Mouse (Mus musculus) MEL (cell line): ENCODE results near the gene Ate1.

Experiments
- CTCF ChIP-seq, 3 experiments: IDR thresholded peaks in 2 of 3; conservative IDR thresholded peaks in 1 of 3; 2 replicates each; pipeline ENCODE4 v1.5.1; 2011 to 2012; ENCODE audit warnings: low read length in 3 of 3, low read depth in 2 of 3, mild to moderate bottlenecking in 2 of 3, improper control_type of control experiment in 1 of 3, inconsistent platforms in 1 of 3, mixed read lengths in 1 of 3, moderate library complexity in 1 of 3; ENCODE audit not compliant: control insufficient read depth in 1 of 3, insufficient read depth in 1 of 3, poor library complexity in 1 of 3, severe bottlenecking in 1 of 3
- E2F4 ChIP-seq: IDR thresholded peaks from 2 replicates; pipeline ENCODE4 v1.6.1; 2011; ENCODE audit warnings: low read depth, low read length, improper control_type of control experiment, borderline replicate concordance
- EP300 ChIP-seq, 2 experiments: IDR thresholded peaks; 2 replicates each; pipeline ENCODE4 v1.6.1; 2011; ENCODE audit warnings: improper control_type of control experiment in 2 of 2, low read length in 2 of 2, low read depth in 1 of 2, mild to moderate bottlenecking in 1 of 2
- GABPA ChIP-seq: IDR thresholded peaks from 2 replicates; pipeline ENCODE4 v1.6.1; 2012; ENCODE audit warnings: low read depth, mild to moderate bottlenecking, inconsistent platforms, low read length, improper control_type of control experiment, moderate library complexity
- HCFC1 ChIP-seq: IDR thresholded peaks from 2 replicates; pipeline ENCODE4 v1.6.1; 2012; ENCODE audit warnings: low read depth, mild to moderate bottlenecking, inconsistent platforms, low read length, improper control_type of control experiment, moderate library complexity
- JUND ChIP-seq: IDR thresholded peaks from 2 replicates; pipeline ENCODE4 v1.6.1; 2011; ENCODE audit warnings: low read depth, mild to moderate bottlenecking, improper control_type of control experiment, low read length
- NELFE ChIP-seq: IDR thresholded peaks from 2 replicates; pipeline ENCODE4 v1.6.1; 2011; ENCODE audit warnings: low read depth, low read length, improper control_type of control experiment
- POLR2A ChIP-seq, 2 experiments: IDR thresholded peaks; 2 replicates each; pipeline ENCODE4 v1.6.1; 2011 to 2012; ENCODE audit warnings: low read length in 2 of 2, mild to moderate bottlenecking in 2 of 2, control low read depth in 1 of 2, improper control_type of control experiment in 1 of 2, low read depth in 1 of 2, moderate library complexity in 1 of 2; ENCODE audit not compliant: control insufficient read depth in 1 of 2, insufficient read depth in 1 of 2, poor library complexity in 1 of 2
- POLR2AphosphoS2 ChIP-seq: IDR thresholded peaks from 2 replicates; pipeline ENCODE4 v1.6.1; 2011; ENCODE audit warnings: low read length, improper control_type of control experiment
- RAD21 ChIP-seq: IDR thresholded peaks from 2 replicates; pipeline ENCODE4 v1.6.1; 2011; ENCODE audit warnings: mild to moderate bottlenecking, low read depth, low read length, improper control_type of control experiment
- TAL1 ChIP-seq: IDR thresholded peaks from 2 replicates; pipeline ENCODE4 v1.6.1; 2012; ENCODE audit warnings: mild to moderate bottlenecking, inconsistent platforms, low read length, moderate library complexity, mixed read lengths
- USF2 ChIP-seq, 2 experiments: IDR thresholded peaks; 2 replicates each; pipeline ENCODE4 v1.6.1; 2011 to 2012; ENCODE audit warnings: improper control_type of control experiment in 2 of 2, low read length in 2 of 2, borderline replicate concordance in 1 of 2, inconsistent platforms in 1 of 2, low read depth in 1 of 2, mild to moderate bottlenecking in 1 of 2; ENCODE audit not compliant: insufficient read depth in 1 of 2
- ZNF384 ChIP-seq: IDR thresholded peaks from 2 replicates; pipeline ENCODE4 v1.6.1; 2012; ENCODE audit warnings: low read depth, mild to moderate bottlenecking, inconsistent platforms, low read length, improper control_type of control experiment

GRCm38 (mm10) chr7:130540176-130540575 lies 20.0 kb upstream of the Ate1 start:
- TF ChIP-seq JUND (no peak), POLR2A (IDR thresholded peaks at IDR 0.05; ENCODE audit: control insufficient read depth in 1 of 2, insufficient read depth in 1 of 2, low read depth in 1 of 2, low read length in 2 of 2, poor library complexity in 1 of 2) (no peak), USF2 (IDR thresholded peaks at IDR 0.05; ENCODE audit: borderline replicate concordance in 1 of 2, insufficient read depth in 1 of 2, low read depth in 1 of 2, low read length in 2 of 2) (no peak), E2F4 (no peak), TAL1 (no peak), CTCF (IDR thresholded peaks at IDR 0.05 in 2 of 3, conservative IDR thresholded peaks at IDR 0.05 in 1 of 3; ENCODE audit: control insufficient read depth in 1 of 3, insufficient read depth in 1 of 3, low read depth in 2 of 3, low read length in 3 of 3, poor library complexity in 1 of 3, severe bottlenecking in 1 of 3) (no peak), POLR2AphosphoS2 (no peak), NELFE (no peak), ZNF384 (no peak), RAD21 (no peak), GABPA (no peak), EP300 (IDR thresholded peaks at IDR 0.05; ENCODE audit: low read depth in 1 of 2, low read length in 2 of 2) (no peak), HCFC1 (no peak)
